8 mouse cellular contexts compared by ENCODE assay signal in the genomic region with DNA sequence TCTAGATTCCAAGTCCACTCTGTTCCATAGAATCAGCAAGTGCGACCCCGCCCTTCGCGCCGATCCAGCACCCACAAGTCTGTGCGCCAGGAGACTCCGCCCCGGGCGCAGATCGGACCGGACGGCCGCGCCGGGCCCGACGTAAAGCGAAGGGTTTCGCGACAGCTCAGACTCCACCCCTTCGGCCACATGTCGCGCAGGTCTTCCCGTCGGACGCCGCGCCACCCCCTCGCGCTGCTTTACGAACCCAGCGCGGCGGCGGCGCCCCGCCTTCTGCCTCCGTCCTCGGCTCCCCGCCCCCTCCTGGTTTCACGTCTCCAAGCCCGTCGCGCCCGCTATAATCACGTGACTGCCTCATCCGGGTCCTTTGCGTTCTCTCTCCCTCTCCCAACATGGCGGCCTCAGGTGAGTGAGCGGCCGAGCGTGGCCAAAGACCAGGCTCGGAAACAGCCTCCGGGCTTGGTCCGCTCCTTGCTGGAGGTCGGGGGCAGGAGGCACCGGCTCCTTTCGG. TPM values are rescaled to one million over a fixed set of nuclear protein-coding genes. Genes with fewer than 3 reads are reported as not detected.
DNase-seq lines count a peak whose midpoint lies in the region; ATAC-seq and TF ChIP-seq lines count a peak whose summit lies in the region.

A gene (plus strand): TSS at position 215 of the 511 bp plus-strand sequence.

- under 1% methylated on average over 58 of the region's 58 CpGs for WGBS in forebrain, embryonic 16.5 days
- WGBS in lung, embryonic 14.5 days: under 1% methylated on average over 58 of the region's 58 CpGs
- WGBS in olfactory bulb, adult 2 months: under 1% methylated on average over 58 of the region's 58 CpGs
- WGBS in thymus, adult 2 months: under 1% methylated on average over 57 of the region's 58 CpGs

- no peaks in the 10 kb centered on the region for H3K9me3 ChIP-seq in G1E (replicated peaks)
- no peaks in the 10 kb centered on the region for H3K9me3 ChIP-seq in forebrain, embryonic 16.5 days (ENCODE audit: control insufficient read depth, low read length)
- H3K9me3 ChIP-seq in lung, embryonic 14.5 days (ENCODE audit: low read depth, low read length): no peaks in the 10 kb centered on the region

- H3K4me1 ChIP-seq in G1E (ENCODE audit: insufficient read depth, low read depth, low read length): peaks cover 37% of the 10 kb centered on the region
- peaks cover 20% of the 10 kb centered on the region for H3K4me1 ChIP-seq in forebrain, embryonic 16.5 days (replicated peaks; ENCODE audit: control insufficient read depth, insufficient read depth, low read length)
- peaks cover 8% of the 10 kb centered on the region; the same call in 1 of the 2 replicates for H3K4me1 ChIP-seq in lung, embryonic 14.5 days (ENCODE audit: insufficient read depth)
- H3K4me1 ChIP-seq in olfactory bulb, adult 2 months (ENCODE audit: control insufficient read depth, insufficient read depth, low read length): peaks cover 2% of the 10 kb centered on the region; the same call in 1 of the 2 replicates
- peaks cover 12% of the 10 kb centered on the region for H3K4me1 ChIP-seq in thymus, adult 2 months (replicated peaks; ENCODE audit: control insufficient read depth, insufficient read depth, low read length)

- H3K27me3 ChIP-seq in G1E (ENCODE audit: insufficient read depth, low read length): peaks cover 11% of the 10 kb centered on the region
- peaks cover 5% of the 10 kb centered on the region; the same call in 1 of the 2 replicates for H3K27me3 ChIP-seq in forebrain, embryonic 16.5 days (replicated peaks; ENCODE audit: control insufficient read depth, insufficient read depth, low read length)
- H3K27me3 ChIP-seq in lung, embryonic 14.5 days (ENCODE audit: insufficient read depth, low read length): no peaks in the 10 kb centered on the region
- no peaks in the 10 kb centered on the region for H3K27me3 ChIP-seq in thymus, adult 2 months (ENCODE audit: control insufficient read depth, insufficient read depth, low read length)

- peaks cover 22% of the 10 kb centered on the region for H3K36me3 ChIP-seq in G1E (replicated peaks)
- no peaks in the 10 kb centered on the region for H3K36me3 ChIP-seq in forebrain, embryonic 16.5 days (ENCODE audit: control insufficient read depth, insufficient read depth)
- no peaks in the 10 kb centered on the region for H3K36me3 ChIP-seq in lung, embryonic 14.5 days (ENCODE audit: insufficient read depth)
- no peaks in the 10 kb centered on the region for H3K36me3 ChIP-seq in thymus, adult 2 months (ENCODE audit: control insufficient read depth, insufficient read depth, low read length)

- ATAC-seq in G1E (ENCODE audit: extremely low read depth, insufficient number of reproducible peaks, low FRiP score, poor library complexity, severe bottlenecking): peak; percentile 82
- ATAC-seq in forebrain, embryonic 16.5 days: peak; percentile 94
- peak; percentile 93 for ATAC-seq in lung, embryonic 14.5 days (ENCODE audit: insufficient read depth)

- TF ChIP-seq POLR2A in olfactory bulb, adult 2 months (IDR thresholded peaks at IDR 0.05; ENCODE audit: insufficient read depth, low read depth, low read length): 0 out of 2 replicates have a peak, but pooled peaks have one; percentile 11
- TF ChIP-seq POLR2A in thymus, adult 2 months (IDR thresholded peaks at IDR 0.05; ENCODE audit: control insufficient read depth, extremely low read depth, insufficient read depth, low read length, poor library complexity): peak; percentile 56

- peak within 1 kb of the TSS; percentile 94 for H3K27ac ChIP-seq in forebrain, embryonic 16.5 days (ENCODE audit: low read length)
- H3K27ac ChIP-seq in layer of hippocampus, adult 2 months: peak within 1 kb of the TSS; percentile 98
- H3K27ac ChIP-seq in lung, embryonic 14.5 days (ENCODE audit: low read depth): peak within 1 kb of the TSS; percentile 89
- peak within 1 kb of the TSS; percentile 81 for H3K27ac ChIP-seq in olfactory bulb, adult 2 months (ENCODE audit: insufficient read depth, low read depth, low read length)
- peak within 1 kb of the TSS; percentile 57 for H3K27ac ChIP-seq in thymus, adult 2 months (ENCODE audit: control insufficient read depth, insufficient read depth, low read length)

- peak within 1 kb of the TSS; percentile 81 for H3K4me2 ChIP-seq in forebrain, embryonic 16.5 days (ENCODE audit: low read length)
- H3K4me2 ChIP-seq in lung, embryonic 14.5 days: peak within 1 kb of the TSS; percentile 89

- peak within 1 kb of the TSS; percentile 95 for H3K9ac ChIP-seq in forebrain, embryonic 16.5 days (replicated peaks; ENCODE audit: low read depth, low read length)
- H3K9ac ChIP-seq in lung, embryonic 14.5 days: peak within 1 kb of the TSS; percentile 97

- peak within 1 kb of the TSS; percentile 97 for H3K4me3 ChIP-seq in G1E (ENCODE audit: low read depth, low read length)
- H3K4me3 ChIP-seq in forebrain, embryonic 16.5 days (replicated peaks; ENCODE audit: low read length): peak within 1 kb of the TSS; percentile 89
- H3K4me3 ChIP-seq in layer of hippocampus, adult 2 months: peak within 1 kb of the TSS; percentile 84
- peak within 1 kb of the TSS; percentile 72 for H3K4me3 ChIP-seq in lung, embryonic 14.5 days (ENCODE audit: low read depth, low read length)
- peak within 1 kb of the TSS; percentile 83 for H3K4me3 ChIP-seq in olfactory bulb, adult 2 months (ENCODE audit: insufficient read depth, low read depth, low read length)
- H3K4me3 ChIP-seq in thymus, adult 2 months (ENCODE audit: control insufficient read depth, insufficient read depth, low read length): peak within 1 kb of the TSS; percentile 72

- no peak for TF ChIP-seq CTCF in G1E (IDR thresholded peaks at IDR 0.05; ENCODE audit: low read depth, low read length)
- TF ChIP-seq CTCF in layer of hippocampus, adult 2 months (conservative IDR thresholded peaks at IDR 0.05): 0 out of 2 replicates have a peak, but pooled peaks have one; percentile 7
- TF ChIP-seq CTCF in lung, embryonic 14.5 days (IDR thresholded peaks at IDR 0.05; ENCODE audit: low read depth): no peak
- no peak for TF ChIP-seq CTCF in olfactory bulb, adult 2 months (IDR thresholded peaks at IDR 0.05; ENCODE audit: insufficient read depth, low read depth, low read length)
- TF ChIP-seq CTCF in thymus, adult 2 months (IDR thresholded peaks at IDR 0.05; ENCODE audit: borderline replicate concordance, control insufficient read depth, extremely low read depth, insufficient read depth, low read length, poor library complexity): peak; percentile 78; the same call in 1 of the 2 replicates

- peak; percentile 95 for DNase-seq in G1E (ENCODE audit: low spot score)
- DNase-seq in cerebellum, adult 18-20 months: peak; percentile 98 to 99
- DNase-seq in heart, postnatal 36 days: peak; percentile 96 to 97
- DNase-seq in layer of hippocampus, adult 2 months (ENCODE audit: low spot score in 2 of 2): peak; percentile 98 to 99
- peak; percentile 99 for DNase-seq in lung, embryonic 14.5 days
- peak; percentile 98 for DNase-seq in thymus, adult 2 months

- intact Hi-C loops in heart, postnatal 36 days (cut with DNase I): loop anchor here (2.0 kb wide), 1 partner anchor 21 kb away; no protein-coding TSS in a partner anchor

RNA-seq across cellular contexts. Expression of the gene that starts here (rescaled TPM):
- 196 and 223 TPM in 2 replicates for total RNA-seq in G1E (2014; fragmentation: Nextera tagmentation)
- total RNA-seq in G1E (2017): 409 and 435 TPM in 2 replicates
- polyA plus RNA-seq in G1E (2012): 353 and 439 TPM in 2 replicates
- 109 and 117 TPM in 2 replicates for polyA plus RNA-seq in forebrain, embryonic 16.5 days (2015; fragmentation: Nextera tagmentation; extraction: Ambion mirVana)
- 100 to 1,000 TPM; 149 to 165 TPM for total RNA-seq in heart, postnatal 36 days (2021)
- 100 to 1,000 TPM; 196 to 199 TPM for total RNA-seq in layer of hippocampus, adult 2 months (2021)
- 134 and 137 TPM in 2 replicates for polyA plus RNA-seq in lung, embryonic 14.5 days (2014; fragmentation: Nextera tagmentation; extraction: Ambion mirVana)
- polyA plus RNA-seq in olfactory bulb, adult 2 months (2012; ENCODE audit: insufficient read depth, insufficient read length, low replicate concordance, missing spikeins): 618 TPM in 1 of 2 replicates, not detected in the other
- 99.3 and 108 TPM in 2 replicates for polyA plus RNA-seq in thymus, adult 2 months (2012; rRNA removed)

Comparison
In these comparisons a context has a peak if more than half of its experiments do, and no peak if none do; other contexts are left out.
1. Peak in every context shown above with its lines: DNase-seq, ATAC-seq, H3K4me3 ChIP-seq and H3K27ac ChIP-seq.
2. CTCF ChIP-seq: peak in layer of hippocampus, adult 2 months (single experiment) and thymus, adult 2 months (single experiment); none in G1E (single experiment), lung, embryonic 14.5 days (single experiment) and olfactory bulb, adult 2 months (single experiment).